Mouse (Mus musculus): ENCODE results near the gene Tas2r134. TPM values are rescaled to one million over a fixed set of nuclear protein-coding genes. Genes with fewer than 3 reads are reported as not detected.

The Tas2r134 gene
- polyA plus RNA-seq, 1 experiment from 2014 or later, result not detected

- peak overlapping the region; percentile 41 for H3K4me2 ChIP-seq
Measured at GRCm38 (mm10) chr2:51610305-51610704, 17.0 kb upstream of the Tas2r134 start.

GRCm38 (mm10) chr2:51610897-51611296 lies 16.4 kb upstream of the Tas2r134 start:
- peaks cover 11% of the 10 kb centered on the region for H3K4me1 ChIP-seq
- no peak overlapping the region for H3K27ac ChIP-seq
- H3K4me2 ChIP-seq, result no peak overlapping the region
- no peak overlapping the region for H3K9ac ChIP-seq
- H3K4me3 ChIP-seq, result no peak overlapping the region
- H3K36me3 ChIP-seq, result no peaks in the 10 kb centered on the region
- 38% methylated on average over 2 of the region's 2 CpGs for WGBS
- no peak for ATAC-seq (ENCODE audit: insufficient number of reproducible peaks, insufficient read depth, low FRiP score, low TSS enrichment, low read depth)
- H3K27me3 ChIP-seq, result no peaks in the 10 kb centered on the region
- H3K9me3 ChIP-seq, result no peaks in the 10 kb centered on the region

More at GRCm38 (mm10) chr2:51610305-51610704, 17.0 kb upstream of the Tas2r134 start:
- no peak for ATAC-seq (ENCODE audit: insufficient number of reproducible peaks, insufficient read depth, low FRiP score, low TSS enrichment, low read depth)
- Histone ChIP-seq H3K4me1 (peaks cover 11% of the 10 kb centered on the region), H3K9me3 (no peaks in the 10 kb centered on the region), H3K4me3 (no peak overlapping the region; the same call in 1 of the 2 replicates), H3K27ac (no peak overlapping the region), H3K27me3 (no peaks in the 10 kb centered on the region), H3K36me3 (no peaks in the 10 kb centered on the region), H3K9ac (no peak overlapping the region)
- 27% methylated on average over 10 of the region's 10 CpGs for WGBS

DNA sequence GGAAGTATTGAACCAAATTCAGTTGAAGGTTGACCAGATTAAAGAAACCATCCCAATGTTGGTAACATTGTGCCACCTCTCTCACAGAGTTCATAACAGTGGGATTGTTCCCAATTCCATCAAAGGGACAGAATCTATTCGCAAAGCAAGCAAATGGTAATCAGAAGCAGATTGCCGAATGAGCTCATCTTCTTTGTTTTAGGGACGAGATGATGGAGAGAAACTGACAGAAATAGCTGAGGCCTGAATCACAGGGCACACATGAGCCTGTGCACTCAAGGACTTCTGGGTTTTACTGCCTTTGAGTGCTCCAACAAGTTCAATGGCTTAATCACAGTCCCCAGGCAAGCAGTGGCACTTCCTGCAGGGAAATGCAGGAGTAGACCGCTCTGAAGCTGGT lies 13.6 kb upstream of the Tas2r134 start:
- ATAC-seq (ENCODE audit: insufficient number of reproducible peaks, insufficient read depth, low FRiP score, low TSS enrichment, low read depth), result no peak
- H3K4me1 ChIP-seq, result peaks cover 11% of the 10 kb centered on the region
- H3K4me3 ChIP-seq, result no peak overlapping the region
- H3K4me2 ChIP-seq, result no peak overlapping the region
- no peak overlapping the region for H3K27ac ChIP-seq
- H3K27me3 ChIP-seq, result no peaks in the 10 kb centered on the region
- H3K9ac ChIP-seq, result no peak overlapping the region
- 49% methylated on average over 4 of the region's 4 CpGs for WGBS
- no peaks in the 10 kb centered on the region for H3K9me3 ChIP-seq
- no peaks in the 10 kb centered on the region for H3K36me3 ChIP-seq

GRCm38 (mm10) chr2:51621931-51622330 lies 5.4 kb upstream of the Tas2r134 start:
- Histone ChIP-seq H3K4me1 (no peaks in the 10 kb centered on the region), H3K9ac (no peak overlapping the region), H3K27me3 (no peaks in the 10 kb centered on the region), H3K9me3 (no peaks in the 10 kb centered on the region), H3K4me3 (no peak overlapping the region), H3K27ac (no peak overlapping the region), H3K4me2 (no peak overlapping the region), H3K36me3 (no peaks in the 10 kb centered on the region)
- 75% methylated on average over 2 of the region's 2 CpGs for WGBS
- no peak for ATAC-seq (ENCODE audit: insufficient number of reproducible peaks, insufficient read depth, low FRiP score, low TSS enrichment, low read depth)

- H3K4me1 ChIP-seq, result no peaks in the 10 kb centered on the region
- no peaks in the 10 kb centered on the region for H3K9me3 ChIP-seq
- H3K27me3 ChIP-seq, result no peaks in the 10 kb centered on the region
- 80% methylated on average over 3 of the region's 3 CpGs for WGBS
- no peak overlapping the region for H3K4me2 ChIP-seq
- no peak overlapping the region for H3K9ac ChIP-seq
- no peaks in the 10 kb centered on the region for H3K36me3 ChIP-seq
- no peak overlapping the region for H3K27ac ChIP-seq
- no peak for ATAC-seq (ENCODE audit: insufficient number of reproducible peaks, insufficient read depth, low FRiP score, low TSS enrichment, low read depth)
- H3K4me3 ChIP-seq, result no peak overlapping the region
Measured at GRCm38 (mm10) chr2:51626007-51626406, 1.3 kb upstream of the Tas2r134 start.

GRCm38 (mm10) chr2:51631428-51631827 lies 4.1 kb downstream of the Tas2r134 start:
- Histone ChIP-seq H3K9ac (no peak overlapping the region), H3K27ac (no peak overlapping the region), H3K27me3 (no peaks in the 10 kb centered on the region), H3K4me1 (no peaks in the 10 kb centered on the region), H3K9me3 (no peaks in the 10 kb centered on the region), H3K36me3 (no peaks in the 10 kb centered on the region), H3K4me3 (no peak overlapping the region), H3K4me2 (no peak overlapping the region)
- ATAC-seq (ENCODE audit: insufficient number of reproducible peaks, insufficient read depth, low FRiP score, low TSS enrichment, low read depth), result no peak
- 68% methylated on average over 2 of the region's 2 CpGs for WGBS

- no peaks in the 10 kb centered on the region for H3K9me3 ChIP-seq
- H3K9ac ChIP-seq, result no peak overlapping the region
- no peaks in the 10 kb centered on the region for H3K4me1 ChIP-seq
- WGBS, result 77% methylated on average over 11 of the region's 11 CpGs
- no peak overlapping the region for H3K4me2 ChIP-seq
- no peak for ATAC-seq (ENCODE audit: insufficient number of reproducible peaks, insufficient read depth, low FRiP score, low TSS enrichment, low read depth)
- H3K27me3 ChIP-seq, result no peaks in the 10 kb centered on the region
- no peak overlapping the region for H3K27ac ChIP-seq
- no peaks in the 10 kb centered on the region for H3K36me3 ChIP-seq
- no peak overlapping the region for H3K4me3 ChIP-seq
Measured at GRCm38 (mm10) chr2:51637681-51638080, 10.4 kb downstream of the Tas2r134 start.

- WGBS, result 89% methylated on average over 7 of the region's 7 CpGs
- H3K9ac ChIP-seq, result no peak overlapping the region
- ATAC-seq (ENCODE audit: insufficient number of reproducible peaks, insufficient read depth, low FRiP score, low TSS enrichment, low read depth), result no peak
Measured at GRCm38 (mm10) chr2:51641635-51642034, 14.3 kb downstream of the Tas2r134 start.

DNA sequence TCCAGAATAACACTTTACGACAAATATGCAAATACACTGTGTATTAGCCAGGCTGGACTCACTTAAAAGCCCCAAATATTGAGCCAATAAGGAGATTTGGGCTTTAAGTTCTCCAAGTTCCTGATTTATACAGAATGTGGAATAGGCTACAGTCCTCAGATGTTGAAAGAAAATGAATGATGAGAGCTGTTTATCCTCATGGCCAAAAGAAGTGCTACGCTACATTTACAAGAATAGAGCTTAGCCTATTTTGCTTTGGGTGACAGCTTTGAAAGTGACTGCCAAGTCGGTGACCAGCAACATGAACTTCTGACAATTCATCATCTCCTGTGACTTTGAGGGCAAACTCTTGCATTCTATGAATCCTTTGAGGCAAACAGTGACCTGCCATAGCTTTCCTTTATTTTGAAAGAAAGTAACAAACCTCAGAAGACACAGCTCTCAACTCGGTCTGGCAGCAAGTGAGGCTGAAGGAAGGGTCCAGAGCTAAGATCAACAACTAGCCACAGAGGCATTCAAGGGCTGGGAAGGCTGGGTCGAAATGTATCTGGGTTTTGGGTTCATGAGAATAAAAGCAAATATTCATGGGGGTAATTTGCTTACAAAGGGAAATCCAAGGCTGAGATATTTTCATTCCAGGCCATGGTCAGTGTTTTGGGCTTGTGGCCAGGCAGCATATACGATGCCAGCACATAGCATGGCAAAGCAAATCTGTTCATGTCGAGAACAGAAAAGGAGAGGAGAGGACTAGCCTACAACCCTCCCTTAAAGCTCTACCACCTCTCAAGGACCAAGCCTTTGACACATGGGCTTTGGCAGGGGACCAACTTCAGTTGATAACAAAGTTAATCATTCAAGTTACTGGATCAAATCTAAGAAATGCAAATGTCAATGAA lies 16.2 kb downstream of the Tas2r134 start:
- ATAC-seq (ENCODE audit: insufficient number of reproducible peaks, insufficient read depth, low FRiP score, low TSS enrichment, low read depth), result no peak
- 83% methylated on average over 7 of the region's 7 CpGs for WGBS
- Histone ChIP-seq H3K4me2 (no peak overlapping the region), H3K9ac (no peak overlapping the region), H3K27ac (no peak overlapping the region), H3K36me3 (no peaks in the 10 kb centered on the region), H3K9me3 (no peaks in the 10 kb centered on the region), H3K4me1 (peaks cover 9% of the 10 kb centered on the region; the same call in 1 of the 2 replicates), H3K27me3 (no peaks in the 10 kb centered on the region), H3K4me3 (no peak overlapping the region)

More at GRCm38 (mm10) chr2:51641635-51642034, 14.3 kb downstream of the Tas2r134 start:
- no peak overlapping the region for H3K27ac ChIP-seq
- no peak overlapping the region for H3K4me3 ChIP-seq
- peaks cover 9% of the 10 kb centered on the region; the same call in 1 of the 2 replicates for H3K4me1 ChIP-seq
- H3K36me3 ChIP-seq, result no peaks in the 10 kb centered on the region
- no peaks in the 10 kb centered on the region for H3K27me3 ChIP-seq
- no peaks in the 10 kb centered on the region for H3K9me3 ChIP-seq
- no peak overlapping the region for H3K4me2 ChIP-seq

GRCm38 (mm10) chr2:51647972-51648371 lies 20.7 kb downstream of the Tas2r134 start:
- Histone ChIP-seq H3K27ac (no peak overlapping the region), H3K4me3 (no peak overlapping the region), H3K27me3 (no peaks in the 10 kb centered on the region), H3K9me3 (no peaks in the 10 kb centered on the region), H3K4me1 (peaks cover 9% of the 10 kb centered on the region; the same call in 1 of the 2 replicates), H3K36me3 (no peaks in the 10 kb centered on the region), H3K9ac (no peak overlapping the region), H3K4me2 (no peak overlapping the region)
- 90% methylated on average over 3 of the region's 3 CpGs for WGBS
- ATAC-seq (ENCODE audit: insufficient number of reproducible peaks, insufficient read depth, low FRiP score, low TSS enrichment, low read depth), result no peak

DNA sequence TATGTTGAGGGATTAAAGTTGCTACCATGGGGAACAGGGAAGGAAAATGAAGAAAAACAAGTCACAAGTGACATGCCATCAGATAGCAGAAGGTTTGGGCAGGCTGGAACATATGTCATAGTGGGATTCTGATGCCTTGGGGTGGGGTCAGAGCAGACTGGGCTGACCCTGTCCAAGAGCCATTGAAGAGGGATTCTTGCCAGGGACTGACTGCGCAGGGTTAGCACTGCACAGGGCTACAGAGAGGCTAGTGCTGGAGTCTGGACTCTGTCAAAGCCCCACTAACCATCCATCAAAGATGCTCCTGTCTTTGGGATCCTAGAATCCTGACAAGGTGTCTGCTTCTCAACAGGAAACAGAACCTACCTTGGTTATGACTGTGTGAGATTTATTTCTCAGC lies 22.6 kb downstream of the Tas2r134 start:
- no peak for ATAC-seq (ENCODE audit: insufficient number of reproducible peaks, insufficient read depth, low FRiP score, low TSS enrichment, low read depth)
- H3K9me3 ChIP-seq, result no peaks in the 10 kb centered on the region
- 88% methylated on average over 1 of the region's 1 CpGs for WGBS

DNA sequence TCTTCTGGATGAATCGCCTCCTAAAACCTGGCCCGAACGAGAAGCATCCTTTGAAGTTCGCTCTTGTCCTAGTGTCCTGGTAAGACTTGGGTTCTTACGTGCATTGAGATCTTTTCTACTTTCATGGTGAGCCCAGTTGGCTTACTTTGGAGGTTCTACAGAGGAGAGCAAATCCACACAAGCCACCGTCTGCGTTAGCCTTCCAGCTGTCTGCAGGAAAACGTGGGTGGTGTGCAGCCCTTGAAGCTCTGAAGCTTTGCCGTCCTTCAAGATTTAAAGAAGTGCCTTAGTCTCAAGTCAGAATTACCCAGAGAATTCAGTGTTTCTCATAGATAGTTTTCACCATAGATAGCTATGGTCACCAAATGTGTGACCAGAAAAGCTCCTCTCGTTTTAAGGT lies 24.8 kb downstream of the Tas2r134 start:
- no peak overlapping the region for H3K4me3 ChIP-seq
- no peaks in the 10 kb centered on the region for H3K36me3 ChIP-seq
- no peaks in the 10 kb centered on the region for H3K27me3 ChIP-seq
- H3K9ac ChIP-seq, result no peak overlapping the region
- H3K27ac ChIP-seq, result no peak overlapping the region
- no peak for ATAC-seq (ENCODE audit: insufficient number of reproducible peaks, insufficient read depth, low FRiP score, low TSS enrichment, low read depth)
- H3K4me1 ChIP-seq, result no peaks in the 10 kb centered on the region
- H3K9me3 ChIP-seq, result no peaks in the 10 kb centered on the region
- 93% methylated on average over 10 of the region's 10 CpGs for WGBS
- H3K4me2 ChIP-seq, result no peak overlapping the region

More for the DNA sequence above, 22.6 kb downstream of the Tas2r134 start:
- Histone ChIP-seq H3K27ac (no peak overlapping the region), H3K4me3 (no peak overlapping the region), H3K4me1 (peaks cover 9% of the 10 kb centered on the region; the same call in 1 of the 2 replicates), H3K27me3 (no peaks in the 10 kb centered on the region), H3K36me3 (no peaks in the 10 kb centered on the region), H3K4me2 (no peak overlapping the region), H3K9ac (no peak overlapping the region)

All from embryonic facial prominence, embryonic 13.5 days (tissue).